Mouse (Mus musculus): ENCODE results near the gene Vsx2. TPM values are rescaled to one million over a fixed set of nuclear protein-coding genes. Genes with fewer than 3 reads are reported as not detected.

The Vsx2 gene
- polyA plus RNA-seq, 1 experiment from 2014 or later: 0.92 TPM

DNA sequence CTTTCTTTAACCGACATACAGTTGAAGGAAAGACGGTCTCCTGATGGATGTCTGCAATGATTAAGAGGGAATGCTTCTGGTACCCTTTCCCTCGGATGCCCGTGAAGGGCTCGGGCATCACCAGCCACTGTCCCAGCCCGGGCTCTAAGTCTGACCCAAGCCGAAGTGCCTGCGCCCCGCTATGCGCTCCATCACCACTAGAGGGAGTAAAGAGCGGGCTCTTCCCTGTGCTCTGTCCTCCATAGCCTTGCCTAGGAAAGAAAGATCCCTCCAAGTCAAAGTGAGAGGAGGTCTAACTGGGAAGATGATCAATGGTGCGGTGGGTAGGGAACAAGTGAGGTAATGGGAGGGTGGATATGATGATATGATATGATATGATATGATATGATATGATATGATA is 23.5 kb upstream of the Vsx2 start:
- no peaks in the 10 kb centered on the region for H3K9me3 ChIP-seq
- peaks cover 28% of the 10 kb centered on the region for H3K27me3 ChIP-seq
- H3K36me3 ChIP-seq: no peaks in the 10 kb centered on the region
- H3K4me1 ChIP-seq: peaks cover 24% of the 10 kb centered on the region
- ATAC-seq (ENCODE audit: low FRiP score, low read depth): peak; percentile 80
- H3K4me2 ChIP-seq (replicated peaks): no peak overlapping the region
- no peak overlapping the region for H3K9ac ChIP-seq (replicated peaks)
- H3K4me3 ChIP-seq: no peak overlapping the region
- H3K27ac ChIP-seq (replicated peaks): no peak overlapping the region
- 5% methylated on average over 12 of the region's 12 CpGs for WGBS

DNA sequence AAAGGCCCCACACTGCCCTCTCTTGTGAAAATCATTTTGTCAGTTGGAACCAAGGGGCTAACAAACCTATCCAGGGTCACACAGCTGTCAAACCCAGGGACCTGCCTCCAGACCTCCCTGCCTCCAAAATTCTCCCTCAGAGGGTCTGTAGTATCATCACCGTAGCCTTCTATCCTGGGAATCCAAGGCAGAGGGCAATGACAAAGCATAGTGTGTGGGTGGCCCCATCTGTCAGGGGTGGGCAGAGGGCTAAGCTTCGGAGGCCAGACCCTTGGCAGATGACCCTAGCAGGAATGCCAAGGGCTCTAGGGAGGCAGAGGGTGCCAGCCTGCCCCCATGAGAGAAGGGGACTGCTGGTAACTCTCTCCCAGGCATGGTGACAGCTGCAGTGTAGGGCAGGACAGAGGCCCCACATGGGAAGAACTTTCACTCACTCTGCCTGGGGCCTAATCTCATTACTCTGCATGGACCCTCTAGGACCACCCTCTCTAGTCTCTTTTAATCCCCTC is 22.9 kb upstream of the Vsx2 start:
- H3K36me3 ChIP-seq: no peaks in the 10 kb centered on the region
- H3K4me1 ChIP-seq: peaks cover 18% of the 10 kb centered on the region
- no peak overlapping the region for H3K27ac ChIP-seq (replicated peaks)
- 53% methylated on average over 2 of the region's 2 CpGs for WGBS
- no peak overlapping the region for H3K4me2 ChIP-seq (replicated peaks)
- ATAC-seq (ENCODE audit: low FRiP score, low read depth): 0 out of 2 replicates have a peak, but pooled peaks have one; percentile 23
- no peak overlapping the region for H3K9ac ChIP-seq (replicated peaks)
- peaks cover 22% of the 10 kb centered on the region for H3K27me3 ChIP-seq
- H3K4me3 ChIP-seq: no peak overlapping the region
- H3K9me3 ChIP-seq: no peaks in the 10 kb centered on the region

DNA sequence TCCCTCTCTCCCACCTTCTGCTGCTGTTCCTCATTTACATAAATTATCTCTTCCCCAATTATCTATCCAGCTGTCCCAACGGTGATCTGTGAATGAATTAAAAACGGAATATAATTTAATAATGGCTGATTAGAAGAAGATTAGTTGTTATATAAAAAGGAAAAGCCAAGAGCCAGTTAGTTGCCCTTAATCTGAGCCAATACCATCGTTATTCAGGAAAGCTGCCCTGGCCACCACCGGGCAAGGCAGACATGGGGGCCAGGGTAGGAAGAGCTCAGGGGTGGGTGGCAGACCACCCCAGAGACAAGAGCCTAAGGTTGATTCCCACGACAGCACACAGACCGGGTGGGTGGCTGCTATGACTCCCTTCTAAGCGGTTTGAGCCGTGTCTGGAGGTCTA is 21.3 kb upstream of the Vsx2 start:
- H3K9ac ChIP-seq (replicated peaks): no peak overlapping the region
- peaks cover 30% of the 10 kb centered on the region for H3K27me3 ChIP-seq
- no peak for ATAC-seq (ENCODE audit: low FRiP score, low read depth)
- 51% methylated on average over 8 of the region's 8 CpGs for WGBS
- H3K4me2 ChIP-seq (replicated peaks): no peak overlapping the region
- H3K9me3 ChIP-seq: no peaks in the 10 kb centered on the region
- H3K4me3 ChIP-seq: no peak overlapping the region
- H3K36me3 ChIP-seq: no peaks in the 10 kb centered on the region
- peaks cover 12% of the 10 kb centered on the region for H3K4me1 ChIP-seq
- no peak overlapping the region for H3K27ac ChIP-seq (replicated peaks)

DNA sequence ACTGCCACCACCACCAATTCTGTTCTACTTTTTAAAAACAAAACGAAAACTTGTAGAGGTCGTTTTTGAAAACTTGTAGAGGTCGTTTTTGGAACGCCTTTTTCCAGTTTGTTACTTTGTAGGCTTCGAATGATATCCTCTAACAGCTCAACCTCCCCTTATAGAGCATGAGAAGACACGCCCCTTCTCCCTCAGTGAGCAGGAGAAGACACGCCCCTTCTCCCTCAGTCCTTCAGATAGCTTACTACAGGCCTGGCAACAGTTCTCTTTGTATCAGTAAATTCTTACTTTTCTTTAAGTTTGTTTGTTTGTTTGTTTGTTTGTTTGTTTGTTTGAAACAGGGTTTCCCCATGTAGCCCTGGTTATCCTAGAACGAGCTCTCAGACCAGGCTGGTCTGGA is 14.3 kb upstream of the Vsx2 start:
- Histone ChIP-seq H3K4me3 (no peak overlapping the region), H3K27ac (replicated peaks) (no peak overlapping the region), H3K4me1 (no peaks in the 10 kb centered on the region), H3K27me3 (peaks cover 12% of the 10 kb centered on the region; the same call in 1 of the 2 replicates), H3K9me3 (no peaks in the 10 kb centered on the region), H3K4me2 (replicated peaks) (no peak overlapping the region), H3K9ac (replicated peaks) (no peak overlapping the region), H3K36me3 (no peaks in the 10 kb centered on the region)
- ATAC-seq (ENCODE audit: low FRiP score, low read depth): no peak
- 60% methylated on average over 8 of the region's 8 CpGs for WGBS

DNA sequence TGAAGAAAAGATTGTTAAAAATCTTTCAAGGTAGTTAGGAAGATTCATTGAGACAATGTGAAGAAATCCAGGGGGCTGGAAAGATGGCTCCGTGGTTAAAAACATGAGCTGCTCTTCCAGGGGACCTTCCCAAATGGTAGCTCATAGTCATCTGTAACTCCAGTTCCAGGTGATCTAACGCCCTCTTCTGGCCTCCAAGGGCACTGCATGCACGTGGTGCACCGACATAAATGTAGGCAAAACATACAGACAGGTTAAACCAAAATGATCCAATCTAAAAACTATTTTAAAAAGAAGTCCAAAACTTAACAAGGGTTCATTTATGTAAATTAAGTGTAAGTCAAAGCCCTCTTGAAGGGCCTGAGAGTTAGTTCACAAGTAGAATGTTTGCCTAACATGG is 7.0 kb upstream of the Vsx2 start:
- no peak overlapping the region for H3K9ac ChIP-seq (replicated peaks)
- no peak overlapping the region for H3K4me3 ChIP-seq
- WGBS: 49% methylated on average over 4 of the region's 4 CpGs
- no peaks in the 10 kb centered on the region for H3K9me3 ChIP-seq
- H3K27ac ChIP-seq (replicated peaks): no peak overlapping the region
- no peak for ATAC-seq (ENCODE audit: low FRiP score, low read depth)
- H3K27me3 ChIP-seq: peaks cover 39% of the 10 kb centered on the region
- no peak overlapping the region for H3K4me2 ChIP-seq (replicated peaks)
- no peaks in the 10 kb centered on the region for H3K4me1 ChIP-seq
- no peaks in the 10 kb centered on the region for H3K36me3 ChIP-seq

DNA sequence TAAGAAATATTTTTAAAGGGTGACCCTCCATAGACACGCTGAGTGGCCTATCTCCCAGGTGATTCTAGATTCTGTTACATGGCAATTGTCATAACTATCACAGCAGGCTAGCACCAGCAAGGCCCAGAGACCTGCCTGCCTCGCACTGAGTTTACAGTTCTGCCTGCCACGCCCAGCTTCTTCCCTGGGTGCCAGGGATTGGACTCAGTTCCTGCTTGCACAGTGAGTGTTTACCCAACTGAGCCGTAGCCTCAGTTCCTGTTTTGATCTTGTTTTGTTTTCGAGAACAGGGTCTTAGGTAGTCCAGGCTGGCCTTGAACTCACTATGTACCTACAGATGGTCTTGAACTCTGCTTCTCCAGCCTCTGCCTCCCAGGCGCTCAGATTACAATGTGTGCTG is 2.0 kb upstream of the Vsx2 start:
- no peak for ATAC-seq (ENCODE audit: low FRiP score, low read depth)
- H3K4me2 ChIP-seq (replicated peaks): no peak overlapping the region
- WGBS: 86% methylated on average over 6 of the region's 6 CpGs
- no peaks in the 10 kb centered on the region for H3K9me3 ChIP-seq
- no peak overlapping the region for H3K9ac ChIP-seq (replicated peaks)
- peaks cover 22% of the 10 kb centered on the region for H3K4me1 ChIP-seq
- no peaks in the 10 kb centered on the region for H3K36me3 ChIP-seq
- H3K27ac ChIP-seq (replicated peaks): no peak overlapping the region
- H3K27me3 ChIP-seq: peaks cover 89% of the 10 kb centered on the region
- H3K4me3 ChIP-seq: no peak overlapping the region

DNA sequence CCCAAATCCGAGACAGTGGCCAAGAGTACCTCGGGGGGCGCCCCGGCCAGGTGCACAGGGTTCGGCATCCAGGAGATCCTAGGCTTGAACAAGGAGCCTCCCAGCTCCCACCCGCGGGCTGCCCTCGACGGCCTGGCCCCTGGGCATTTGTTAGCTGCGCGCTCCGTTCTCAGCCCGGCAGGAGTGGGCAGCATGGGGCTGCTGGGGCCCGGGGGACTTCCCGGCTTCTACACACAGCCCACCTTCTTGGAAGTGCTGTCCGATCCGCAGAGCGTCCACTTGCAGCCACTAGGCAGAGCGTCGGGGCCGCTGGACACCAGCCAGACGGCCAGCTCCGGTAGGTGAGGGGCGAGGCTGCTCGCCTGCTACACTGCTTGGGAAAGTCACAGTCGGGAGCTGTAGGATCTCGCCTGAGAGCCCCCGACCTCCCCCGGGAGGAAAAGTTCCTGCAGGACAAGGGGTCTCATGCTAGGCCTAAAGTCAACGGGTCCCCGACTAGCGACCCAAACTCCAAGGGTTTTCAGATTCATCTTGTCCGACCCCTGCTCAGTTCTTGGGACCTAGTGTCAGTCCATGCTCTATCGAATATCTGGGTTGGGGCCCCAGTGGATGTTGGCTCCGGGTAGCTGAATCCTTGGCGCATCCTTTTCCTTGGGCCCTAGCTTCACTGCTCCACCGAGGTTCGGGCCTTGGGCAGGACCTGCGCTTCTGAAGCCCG is 573 bp downstream of the Vsx2 start:
- H3K4me2 ChIP-seq (replicated peaks): peak overlapping the region; percentile 39
- H3K27ac ChIP-seq (replicated peaks): no peak overlapping the region
- peaks cover 93% of the 10 kb centered on the region for H3K27me3 ChIP-seq
- 1% methylated on average over 40 of the region's 40 CpGs for WGBS
- H3K9ac ChIP-seq (replicated peaks): no peak overlapping the region
- no peak for ATAC-seq (ENCODE audit: low FRiP score, low read depth)
- H3K36me3 ChIP-seq: no peaks in the 10 kb centered on the region
- no peaks in the 10 kb centered on the region for H3K9me3 ChIP-seq
- H3K4me3 ChIP-seq: peak overlapping the region; percentile 25
- H3K4me1 ChIP-seq: peaks cover 22% of the 10 kb centered on the region

GRCm38 (mm10) chr12:84570694-84571415 is 1.3 kb downstream of the Vsx2 start:
- Histone ChIP-seq H3K9ac (replicated peaks) (no peak overlapping the region), H3K27me3 (peaks cover 98% of the 10 kb centered on the region), H3K4me2 (replicated peaks) (peak overlapping the region; percentile 9; the same call in 1 of the 2 replicates), H3K9me3 (no peaks in the 10 kb centered on the region), H3K36me3 (no peaks in the 10 kb centered on the region), H3K4me3 (no peak overlapping the region), H3K4me1 (peaks cover 22% of the 10 kb centered on the region), H3K27ac (replicated peaks) (no peak overlapping the region)
- ATAC-seq (ENCODE audit: low FRiP score, low read depth): no peak
- 1% methylated on average over 34 of the region's 34 CpGs for WGBS

GRCm38 (mm10) chr12:84571466-84572340 is 2.1 kb downstream of the Vsx2 start:
- H3K27me3 ChIP-seq: peaks cover 99% of the 10 kb centered on the region
- H3K4me1 ChIP-seq: peaks cover 22% of the 10 kb centered on the region
- ATAC-seq (ENCODE audit: low FRiP score, low read depth): no peak
- no peaks in the 10 kb centered on the region for H3K9me3 ChIP-seq
- peak overlapping the region; percentile 14; the same call in 1 of the 2 replicates for H3K4me3 ChIP-seq
- H3K9ac ChIP-seq (replicated peaks): no peak overlapping the region
- peak overlapping the region; percentile 9; the same call in 1 of the 2 replicates for H3K4me2 ChIP-seq (replicated peaks)
- H3K36me3 ChIP-seq: no peaks in the 10 kb centered on the region
- WGBS: 1% methylated on average over 43 of the region's 43 CpGs
- H3K27ac ChIP-seq (replicated peaks): no peak overlapping the region

DNA sequence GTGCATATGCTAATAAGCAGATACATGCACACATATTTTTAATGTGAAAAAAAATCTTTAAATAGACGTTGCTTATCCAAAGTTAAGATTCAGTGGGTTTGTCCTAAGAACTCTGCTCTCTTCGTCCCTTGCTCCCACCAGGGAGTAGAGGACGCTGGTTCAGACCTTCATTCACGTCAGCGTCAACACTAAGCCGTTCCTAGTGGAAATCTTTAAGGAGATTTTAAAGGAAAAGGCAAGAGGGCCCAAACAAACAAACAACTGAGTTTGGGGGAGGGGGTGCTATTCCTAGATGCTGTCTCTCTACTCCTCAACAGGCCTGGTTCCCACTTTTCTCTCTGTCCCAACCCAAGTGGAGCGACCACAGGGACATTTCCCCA is 2.8 kb downstream of the Vsx2 start:
- H3K4me3 ChIP-seq: peak overlapping the region; percentile 14; the same call in 1 of the 2 replicates
- no peaks in the 10 kb centered on the region for H3K36me3 ChIP-seq
- H3K4me2 ChIP-seq (replicated peaks): no peak overlapping the region
- H3K9ac ChIP-seq (replicated peaks): no peak overlapping the region
- H3K27me3 ChIP-seq: peaks cover 99% of the 10 kb centered on the region
- ATAC-seq (ENCODE audit: low FRiP score, low read depth): no peak
- no peak overlapping the region for H3K27ac ChIP-seq (replicated peaks)
- under 1% methylated on average over 7 of the region's 7 CpGs for WGBS
- no peaks in the 10 kb centered on the region for H3K9me3 ChIP-seq
- H3K4me1 ChIP-seq: peaks cover 22% of the 10 kb centered on the region

- 16% methylated on average over 7 of the region's 7 CpGs for WGBS
- no peak overlapping the region for H3K4me3 ChIP-seq
- H3K9ac ChIP-seq (replicated peaks): no peak overlapping the region
- peaks cover 98% of the 10 kb centered on the region for H3K27me3 ChIP-seq
- no peaks in the 10 kb centered on the region for H3K9me3 ChIP-seq
- H3K4me2 ChIP-seq (replicated peaks): no peak overlapping the region
- peaks cover 22% of the 10 kb centered on the region for H3K4me1 ChIP-seq
- H3K36me3 ChIP-seq: no peaks in the 10 kb centered on the region
- no peak for ATAC-seq (ENCODE audit: low FRiP score, low read depth)
- no peak overlapping the region for H3K27ac ChIP-seq (replicated peaks)
Measured at GRCm38 (mm10) chr12:84573094-84573493, 3.5 kb downstream of the Vsx2 start.
